Mouse (Mus musculus): ENCODE results near the gene Chpf2.

- TF ChIP-seq CTCF (IDR thresholded peaks at IDR 0.05; ENCODE audit: borderline replicate concordance, insufficient read depth, low read depth, low read length) (no peak), POLR2A (IDR thresholded peaks at IDR 0.05; ENCODE audit: borderline replicate concordance, insufficient read depth, low read length) (no peak)
Observed at GRCm38 (mm10) chr5:24639081-24639480, 52.5 kb downstream of the Chpf2 start.

Data from cerebellum, adult 2 months (tissue).